Mouse (Mus musculus): ENCODE measurements at regions not wholly inside any gene's neighbourhood (a gene's known extent, or its start where the extent isn't known, plus 50 kb on each side); places are given as distances from the start of the nearest gene placed in this dataset.

DNA sequence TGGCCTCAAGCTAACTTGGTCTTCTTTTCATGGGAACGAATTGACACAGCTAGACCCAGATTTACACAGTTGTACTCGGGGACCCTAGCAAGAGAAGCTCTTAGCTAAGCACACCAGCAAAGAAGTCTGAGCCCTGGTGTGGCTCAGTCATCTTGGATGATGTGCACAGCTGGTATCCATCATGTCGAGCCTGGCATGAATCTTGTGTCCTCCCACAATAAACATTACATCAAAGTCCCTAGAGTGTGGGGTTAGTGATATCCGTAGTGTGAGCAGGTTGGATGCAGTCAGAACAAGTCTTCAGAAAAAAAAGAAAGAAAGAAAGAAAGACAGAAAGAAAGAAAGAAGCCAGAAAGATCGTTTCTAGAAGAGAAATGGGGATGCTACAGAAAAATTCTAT, 52.1 kb upstream of the Hmcn1 start:
- peak; percentile 46 to 51 for DNase-seq
- intact Hi-C loops (cut with DNase I), result no loop called here

DNA sequence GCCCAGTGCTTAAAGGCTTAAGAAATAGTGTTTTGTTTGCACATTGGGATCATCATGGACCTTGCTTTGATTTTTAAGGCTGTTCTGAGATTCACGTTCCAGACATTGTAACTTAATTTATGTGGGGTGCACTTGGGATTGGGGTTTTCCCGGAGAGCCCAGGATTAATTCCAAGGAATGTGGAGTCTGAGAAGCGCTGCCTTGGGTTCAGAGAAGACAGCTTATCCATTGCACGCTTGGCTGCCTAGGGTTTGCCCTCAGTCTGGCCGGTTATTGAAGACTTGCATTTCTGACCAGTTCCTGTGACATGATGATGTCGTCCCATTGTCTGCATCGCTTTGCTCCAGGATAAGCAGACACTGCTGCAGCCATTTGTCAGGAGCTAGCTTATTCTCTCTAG, 53.4 kb upstream of the Hmcn1 start:
- no peak for DNase-seq
- intact Hi-C loops (cut with DNase I), result no loop called here

DNA sequence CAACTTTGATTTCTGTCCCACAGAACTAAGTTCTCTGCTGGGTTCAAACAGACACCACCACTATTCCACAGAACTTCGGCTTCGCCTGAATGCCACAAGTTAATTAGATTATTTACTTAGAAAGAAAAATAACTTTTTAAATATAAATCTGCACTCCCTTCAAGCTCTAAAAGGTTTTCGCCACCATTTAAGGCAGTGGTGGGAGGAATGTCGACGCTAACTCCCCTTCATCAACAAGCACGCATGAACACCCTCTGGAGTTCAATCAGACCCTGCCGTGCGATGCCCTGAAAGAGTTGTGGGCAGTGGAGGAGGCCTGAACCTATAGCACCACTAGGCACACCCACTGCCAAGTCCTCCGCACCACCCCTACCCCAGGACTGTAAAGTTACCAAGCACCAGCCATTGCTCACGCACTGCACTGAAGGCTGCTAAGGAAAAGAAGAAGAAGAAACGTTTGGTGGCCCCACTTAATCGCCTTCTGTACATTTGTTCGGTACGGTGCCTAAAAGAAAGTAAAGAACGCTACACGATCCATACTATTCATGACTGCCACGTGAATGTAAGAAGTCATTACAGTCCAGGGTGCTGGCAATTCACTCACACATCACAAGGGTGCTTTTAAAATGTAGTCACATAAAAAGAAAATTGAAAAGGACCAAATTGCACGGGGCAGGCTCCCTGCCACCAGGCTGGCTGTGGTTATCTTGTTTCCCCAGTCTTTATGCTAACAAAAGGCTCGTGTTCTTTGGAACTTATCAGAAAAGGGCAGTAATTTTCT, 56.7 kb upstream of the Hmcn1 start:
- intact Hi-C loops (cut with DNase I), result no loop called here
- DNase-seq, result no peak

DNA sequence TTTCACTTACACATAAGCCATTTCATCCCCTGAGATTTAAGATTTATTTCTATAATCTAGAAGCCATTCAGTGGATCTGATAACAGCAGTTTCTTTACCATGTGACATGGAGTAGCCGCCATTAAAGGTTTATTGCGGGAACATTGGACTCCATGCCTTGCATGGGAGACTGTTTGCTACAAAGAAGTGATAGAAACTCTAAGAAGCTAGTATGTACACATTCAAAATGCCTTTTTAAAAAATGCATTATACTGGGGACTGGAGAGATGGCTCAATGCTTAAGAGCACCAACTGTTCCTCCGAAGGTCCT, 57.2 kb upstream of the Hmcn1 start:
- DNase-seq, result no peak
- intact Hi-C loops (cut with DNase I), result no loop called here

DNA sequence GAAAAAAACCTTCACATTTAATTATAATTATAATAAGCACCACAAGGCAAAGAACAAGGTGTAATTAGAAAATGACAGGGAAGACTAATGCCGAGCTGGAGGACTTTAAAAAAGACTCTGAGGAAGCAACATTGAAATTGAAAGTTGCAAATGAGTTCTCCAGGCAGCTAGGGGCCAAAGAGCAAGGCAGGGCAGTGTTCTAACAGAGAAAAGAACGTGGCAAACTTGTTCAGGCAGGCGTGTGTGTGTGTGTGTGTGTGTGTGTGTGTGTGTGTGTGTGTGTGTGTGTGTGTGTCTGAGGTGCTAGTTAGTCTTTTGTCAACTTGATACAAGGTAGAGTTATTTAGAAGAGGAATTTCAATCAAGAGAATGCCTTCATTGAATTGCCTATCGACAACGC, 60.0 kb upstream of the Hmcn1 start:
- intact Hi-C loops (cut with DNase I), result no loop called here
- no peak for DNase-seq

DNA sequence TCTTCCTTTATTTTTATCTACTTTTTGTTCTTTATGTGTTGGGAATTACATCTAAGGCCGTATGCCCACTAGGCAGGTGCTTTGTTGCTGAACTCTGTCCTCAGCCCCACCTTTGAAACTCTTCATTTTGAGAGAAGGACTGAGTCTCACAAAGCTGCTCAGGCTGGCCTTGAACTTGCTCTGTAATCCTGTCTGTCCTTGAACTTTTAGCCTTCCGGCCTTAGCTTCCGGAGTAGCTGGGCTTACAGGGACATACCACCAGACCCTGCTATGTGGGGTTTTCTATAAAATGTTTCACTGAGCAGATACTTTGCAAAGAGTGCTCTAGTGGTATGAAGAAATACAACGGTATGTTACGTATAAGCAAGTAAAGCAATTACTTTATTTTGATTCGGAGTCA, 62.2 kb upstream of the Hmcn1 start:
- no peak for DNase-seq
- intact Hi-C loops (cut with DNase I), result no loop called here

DNA sequence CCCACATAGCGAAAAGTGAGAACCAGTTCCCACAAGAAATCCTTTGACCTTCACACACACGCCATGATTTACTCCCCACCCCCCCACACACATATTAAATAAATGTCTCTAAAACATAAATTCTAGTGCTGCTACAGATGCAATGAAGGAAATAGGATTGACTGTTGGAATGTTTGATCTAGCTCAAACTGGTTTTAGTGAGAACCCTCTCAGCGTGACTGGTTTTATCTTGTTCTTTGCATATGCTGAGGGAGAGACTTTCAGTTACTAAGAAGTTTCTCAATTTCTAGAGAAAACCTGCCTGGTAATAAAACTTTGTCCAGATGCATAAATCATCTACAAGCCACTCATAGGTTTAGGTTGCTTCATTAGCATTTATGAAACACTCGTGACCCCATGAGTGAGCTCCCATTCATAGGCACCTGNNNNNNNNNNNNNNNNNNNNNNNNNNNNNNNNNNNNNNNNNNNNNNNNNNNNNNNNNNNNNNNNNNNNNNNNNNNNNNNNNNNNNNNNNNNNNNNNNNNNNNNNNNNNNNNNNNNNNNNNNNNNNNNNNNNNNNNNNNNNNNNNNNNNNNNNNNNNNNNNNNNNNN, 66.4 kb upstream of the Hmcn1 start:
- intact Hi-C loops (cut with DNase I), result no loop called here
- no peak for DNase-seq

DNA sequence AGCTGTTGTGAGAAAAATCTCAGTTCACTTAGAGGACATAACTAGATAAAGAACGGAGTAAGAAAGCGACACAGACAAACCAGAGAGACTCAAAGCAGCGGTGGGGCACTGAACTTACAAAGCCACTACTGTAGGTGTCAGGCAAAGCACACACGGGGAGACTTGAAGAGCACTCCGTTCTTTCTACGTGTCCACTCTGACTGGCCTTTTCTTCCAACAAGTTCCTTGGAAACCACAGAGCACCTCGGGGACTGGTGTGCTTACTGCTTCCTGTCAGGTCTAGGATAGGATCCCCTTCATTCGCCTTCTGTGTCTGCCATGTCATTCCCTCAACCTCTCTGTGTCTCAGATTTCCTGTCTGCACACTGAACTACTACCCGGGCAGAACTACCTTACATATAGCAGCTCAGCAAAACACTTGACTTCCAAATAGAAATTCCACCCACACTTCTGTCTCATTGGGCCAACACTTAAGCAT, 71.9 kb upstream of the Hmcn1 start:
- intact Hi-C loops (cut with DNase I), result no loop called here
- DNase-seq, result no peak

DNA sequence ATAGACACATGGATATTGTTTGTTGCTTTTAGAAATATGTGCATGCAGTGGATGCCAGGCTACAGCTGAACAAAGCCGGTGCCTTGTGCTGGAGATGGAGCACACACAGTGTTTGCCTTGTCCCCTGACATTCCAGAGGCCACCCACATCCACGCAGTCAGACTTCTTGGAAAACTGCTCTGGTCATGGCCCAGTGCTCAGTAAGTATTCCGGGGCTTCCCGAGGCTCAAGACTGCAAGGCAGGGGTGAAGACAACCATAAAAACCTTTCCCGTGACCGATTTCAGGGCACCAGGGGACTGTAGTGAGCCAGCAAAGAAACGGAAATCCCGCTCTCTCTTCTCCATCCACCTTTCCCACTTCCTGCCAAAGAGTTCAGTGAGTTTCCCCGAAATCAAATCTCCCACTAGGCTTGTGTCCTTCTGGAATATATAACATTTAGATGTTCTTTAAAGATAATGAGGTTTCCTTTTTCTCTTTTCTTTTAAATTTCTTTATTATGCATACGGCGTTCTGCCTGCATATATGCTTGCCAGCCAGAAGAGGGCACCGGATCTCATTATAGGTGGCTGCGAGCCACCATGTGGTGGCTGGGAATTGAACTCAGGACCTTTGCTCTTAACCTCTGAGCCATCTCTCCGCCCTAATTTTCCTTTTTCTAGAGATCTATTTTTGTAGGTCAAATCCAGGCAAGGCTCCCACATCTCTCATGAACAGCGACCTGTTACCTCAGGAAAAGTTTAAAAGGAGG, 73.3 kb upstream of the Hmcn1 start:
- no peak for DNase-seq
- intact Hi-C loops (cut with DNase I), result no loop called here

DNA sequence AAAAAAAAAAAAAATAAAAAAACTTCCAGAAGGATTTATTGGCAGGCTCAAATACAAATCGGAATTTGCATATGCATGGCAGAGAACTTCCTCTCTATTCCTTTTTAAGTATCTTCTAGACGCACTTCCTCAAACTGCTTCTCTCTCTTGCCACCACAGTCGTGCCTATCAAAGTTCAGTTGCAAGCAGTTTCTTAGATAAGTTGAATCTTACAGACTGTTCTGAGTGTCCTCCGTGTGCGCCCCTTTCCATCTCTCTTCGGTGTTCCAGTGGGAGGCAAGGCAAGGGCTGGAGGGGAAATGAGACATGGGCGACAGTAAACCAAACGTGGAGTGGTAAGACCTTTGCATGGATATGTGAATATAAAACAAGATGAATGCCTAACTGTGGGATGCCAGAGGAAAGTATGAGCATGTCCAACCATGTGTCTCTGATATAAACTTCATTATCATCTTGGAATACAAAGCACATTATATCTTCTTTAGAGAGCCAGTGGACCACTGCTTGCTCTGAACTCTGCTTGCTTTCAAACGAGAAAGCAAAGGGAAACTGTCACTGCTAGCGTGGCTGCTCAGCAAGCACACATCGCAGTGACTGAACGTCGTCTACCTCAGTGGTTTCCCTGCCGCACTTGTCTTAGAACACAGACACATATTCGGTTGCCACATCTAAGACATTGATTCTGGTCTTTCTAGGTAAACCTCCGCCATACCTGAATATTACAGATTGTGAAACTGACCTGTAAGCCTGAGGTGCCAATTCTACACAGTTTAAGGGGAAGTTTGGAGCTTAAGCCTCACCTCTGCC, 81.5 kb upstream of the Hmcn1 start:
- intact Hi-C loops (cut with DNase I), result no loop called here
- DNase-seq, result no peak

DNA sequence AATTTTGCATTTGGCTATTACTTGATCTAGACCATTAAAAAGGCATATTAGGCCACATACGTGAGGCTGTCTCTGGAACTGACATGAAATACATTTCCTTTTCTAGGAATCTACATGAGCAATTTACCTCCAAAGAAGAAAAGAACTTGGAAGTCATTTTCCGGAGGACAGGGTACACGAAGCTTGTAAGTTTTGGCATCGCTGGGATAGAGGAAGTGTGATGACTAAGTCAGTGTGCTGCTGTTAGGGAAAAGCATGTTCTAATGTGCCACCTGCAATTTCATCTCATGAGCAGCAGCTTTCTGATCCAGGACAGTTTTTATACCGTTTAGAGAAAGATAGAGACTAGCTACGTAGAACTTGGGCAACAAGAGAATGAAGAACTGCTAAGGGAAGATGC, 82.3 kb upstream of the Hmcn1 start:
- intact Hi-C loops (cut with DNase I), result no loop called here
- DNase-seq, result no peak

DNA sequence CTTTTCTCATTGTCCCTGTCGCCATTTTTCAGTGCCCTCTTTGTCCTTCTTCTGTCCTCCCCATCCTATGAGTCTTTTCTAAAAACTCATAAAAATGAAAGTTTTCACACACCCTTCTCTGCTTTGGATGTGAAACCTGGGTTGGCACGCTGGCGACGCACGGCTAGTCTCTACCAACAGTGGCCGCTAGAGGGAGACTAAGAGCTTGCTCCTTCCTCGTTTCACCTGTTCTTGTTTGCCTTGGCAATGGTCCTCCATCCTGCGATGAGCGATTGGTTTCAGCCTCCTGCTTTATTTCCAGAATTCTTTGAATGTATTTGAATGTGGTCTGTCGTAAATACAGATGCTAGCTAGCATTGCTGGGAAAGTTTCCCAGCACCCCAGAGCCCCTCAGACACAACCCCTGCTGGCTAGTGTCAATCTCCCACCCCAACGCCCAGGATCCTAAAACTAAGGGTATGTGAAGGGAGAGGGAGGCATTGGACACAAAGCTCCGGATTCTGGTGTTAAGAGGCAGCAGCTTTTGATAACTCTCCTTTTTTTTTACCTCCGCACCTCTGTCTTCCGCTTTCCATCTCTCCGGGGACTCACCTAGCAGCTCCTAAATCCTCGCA, 85.8 kb upstream of the Hmcn1 start:
- intact Hi-C loops (cut with DNase I), result loop anchor here (1.0 to 2.0 kb wide), 3 partner anchors 44 to 274 kb away; partner anchors contain the start of gene Ivns1abp

DNA sequence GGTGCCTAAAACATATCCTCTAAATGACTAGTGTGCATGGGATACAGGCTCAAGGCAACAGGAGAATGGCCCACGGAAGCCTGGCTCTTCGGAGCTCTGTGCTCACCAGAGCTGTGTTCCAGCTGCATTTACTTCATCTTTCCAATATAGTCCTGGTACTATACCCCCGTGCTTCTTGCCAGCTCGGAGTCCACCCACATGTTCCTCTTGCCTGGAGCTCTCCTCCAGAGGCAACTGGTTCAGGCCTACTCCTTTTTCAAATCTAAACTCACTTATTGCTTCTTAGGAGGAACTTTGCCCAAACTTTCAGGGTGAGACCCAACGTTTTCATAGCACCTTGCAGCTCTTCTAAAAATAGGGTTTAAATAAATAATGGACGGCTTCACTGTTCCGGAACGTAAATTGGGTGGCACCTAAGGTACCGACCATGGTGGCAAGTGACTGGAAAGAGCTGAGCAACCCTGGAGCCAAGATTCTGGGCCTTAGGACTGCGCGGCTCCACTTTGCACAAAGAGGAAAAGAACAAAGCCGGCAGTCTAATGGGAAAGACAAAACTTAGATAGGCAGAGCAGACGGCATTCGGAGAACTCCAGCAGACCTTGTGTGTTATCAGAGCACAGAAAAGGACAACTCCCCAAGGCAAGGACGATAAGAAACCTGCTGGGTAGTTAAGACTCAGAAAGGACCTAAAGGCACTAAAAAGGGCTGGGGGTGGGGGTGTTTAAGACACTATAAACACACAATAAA, 86.6 kb upstream of the Hmcn1 start:
- intact Hi-C loops (cut with DNase I), result loop anchor here (1.0 to 2.0 kb wide), 4 partner anchors 25 to 273 kb away; partner anchors contain the start of gene Ivns1abp
- DNase-seq, result no peak

More for the DNA sequence above, 85.8 kb upstream of the Hmcn1 start:
- DNase-seq, result peak; percentile 87

DNA sequence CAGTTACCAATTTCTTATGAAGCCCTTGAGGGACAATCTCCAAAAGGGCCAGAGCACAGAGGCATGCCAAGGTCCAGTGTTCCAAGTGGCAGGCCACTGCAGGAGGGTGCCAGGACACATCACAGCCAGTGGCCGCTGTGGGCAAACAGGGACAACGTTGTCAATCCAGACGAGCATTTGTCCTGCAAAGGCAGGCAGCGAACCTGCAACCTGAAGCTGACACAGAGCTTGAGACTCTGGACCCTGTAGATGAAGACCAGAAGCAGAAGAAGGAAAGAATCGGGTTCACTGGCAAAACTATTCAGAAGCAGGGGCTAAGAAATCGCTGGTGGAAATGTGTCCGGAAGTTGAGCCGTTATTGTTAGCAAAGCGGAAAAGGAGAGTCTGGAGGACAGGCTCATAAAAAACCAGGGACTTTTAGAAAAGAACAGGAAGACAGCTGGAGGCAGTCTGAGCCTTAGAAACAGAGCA, 87.3 kb upstream of the Hmcn1 start:
- DNase-seq, result peak; percentile 44 to 46
- intact Hi-C loops (cut with DNase I), result loop anchor here (2.0 kb wide), 1 partner anchor 24 kb away; no protein-coding TSS in a partner anchor

DNA sequence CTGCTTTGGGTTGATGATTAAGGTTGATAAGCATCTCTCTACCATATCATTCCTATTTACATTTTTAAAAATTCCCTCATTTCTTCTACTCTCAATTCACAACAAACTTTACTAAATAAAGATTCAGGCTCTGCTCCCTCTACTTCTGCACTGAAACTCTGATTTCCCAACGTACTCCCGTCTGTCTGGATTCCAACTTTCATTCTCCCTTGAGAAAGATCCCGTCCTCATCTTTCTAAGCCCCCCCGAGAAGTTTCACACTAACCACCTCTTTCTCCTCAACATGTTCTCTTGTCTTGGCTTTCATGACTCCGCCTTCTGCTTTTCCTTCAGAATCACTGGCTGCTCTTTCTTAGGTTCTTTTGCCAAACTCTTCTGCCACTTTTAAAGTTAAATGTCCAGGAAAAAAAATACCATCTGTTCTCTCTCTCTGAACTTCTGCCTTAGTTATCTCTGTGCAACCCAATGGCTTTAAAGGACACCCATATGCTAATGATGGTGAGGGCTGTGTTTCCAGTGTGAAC, 89.3 kb upstream of the Hmcn1 start:
- intact Hi-C loops (cut with DNase I), result no loop called here
- DNase-seq, result no peak

DNA sequence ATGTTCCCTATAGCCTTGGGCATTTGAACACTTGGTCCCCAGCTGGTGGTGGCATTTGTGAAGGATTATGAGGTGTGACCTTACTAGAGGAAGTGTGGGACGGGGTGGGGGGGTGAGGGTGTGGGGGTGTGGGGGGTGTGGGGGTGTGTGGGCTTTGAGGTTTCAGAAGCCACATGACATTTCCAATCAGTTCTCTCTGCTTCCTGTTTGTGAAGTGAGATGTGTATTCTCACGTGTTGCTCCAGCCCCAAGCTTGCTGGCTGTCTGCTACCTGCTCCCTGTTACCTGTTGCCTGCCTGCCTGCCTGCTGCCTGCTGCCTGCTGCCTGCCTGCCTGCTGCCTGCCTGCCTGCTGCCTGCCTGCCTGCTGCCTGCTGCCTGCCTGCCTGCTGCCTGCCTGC, 90.6 kb upstream of the Hmcn1 start:
- DNase-seq, result no peak
- intact Hi-C loops (cut with DNase I), result no loop called here

DNA sequence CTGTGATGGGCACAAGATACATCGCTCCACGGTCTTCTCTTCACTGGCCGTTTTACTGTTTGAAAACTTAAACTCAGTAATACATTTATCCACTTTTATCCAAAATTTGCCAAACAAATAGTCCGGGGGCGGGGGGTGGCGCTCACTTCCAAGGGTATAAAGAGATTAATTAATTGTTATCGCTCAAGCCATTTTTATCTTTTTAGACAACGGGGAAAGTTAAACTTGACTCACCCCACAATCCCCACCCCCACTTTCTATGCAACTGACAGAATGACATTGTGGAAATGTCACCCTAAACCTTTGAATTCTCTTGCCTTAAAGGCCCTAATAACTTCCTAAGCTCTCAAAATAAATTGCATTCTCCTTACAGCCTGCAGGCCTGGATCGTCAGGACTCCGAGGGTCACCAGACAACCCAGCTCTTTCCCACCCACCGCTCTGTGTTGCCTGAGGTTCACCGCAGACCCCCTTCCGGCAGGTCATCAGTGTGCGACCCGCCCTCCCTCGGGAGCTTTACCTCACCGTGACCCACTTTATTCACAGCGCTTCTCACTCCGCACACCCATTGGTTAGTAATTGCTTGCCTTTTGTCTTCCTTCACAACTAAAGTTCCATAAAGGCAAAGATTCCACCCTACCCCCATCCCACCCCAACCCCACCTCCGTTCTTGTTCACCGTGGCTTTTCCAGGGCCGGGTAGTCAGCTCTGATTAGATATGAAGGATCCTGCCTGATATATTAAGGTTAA, 93.0 kb upstream of the Hmcn1 start:
- no peak for DNase-seq
- intact Hi-C loops (cut with DNase I), result no loop called here

DNA sequence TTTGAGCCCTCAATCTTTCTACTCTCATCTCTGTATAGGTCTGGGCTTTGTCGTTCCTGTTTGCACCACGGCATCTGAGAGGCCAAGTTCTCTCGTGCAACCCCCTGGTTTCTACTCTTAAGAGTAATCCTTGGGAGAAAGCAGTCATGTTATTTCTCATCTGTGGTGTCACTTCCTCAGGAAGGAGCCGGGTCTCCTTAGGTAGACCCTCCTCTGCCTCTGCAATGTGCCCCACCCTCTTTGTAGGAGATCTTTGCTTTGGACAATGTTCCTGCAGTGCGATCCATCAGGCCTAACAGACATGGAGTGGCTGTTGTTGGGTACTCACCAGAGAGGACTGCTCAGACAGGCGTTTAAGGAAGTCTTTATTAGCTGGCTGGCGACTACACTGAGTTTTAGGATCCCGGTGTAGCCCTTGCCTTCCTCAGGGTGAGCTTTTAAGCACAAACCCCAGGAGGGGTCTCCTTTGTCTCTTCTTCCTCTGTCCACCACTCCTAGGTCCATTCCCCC, 94.0 kb upstream of the Hmcn1 start:
- intact Hi-C loops (cut with DNase I), result no loop called here
- no peak for DNase-seq

All from heart, postnatal 36 days (tissue).